Mouse (Mus musculus) cortical plate, adult 2 months (tissue): Measurements from ENCODE around the gene Fancc.

Experiments used
- CTCF ChIP-seq: fragments of 200-500 bp; IDR thresholded peaks from 2 replicates; pipeline ENCODE4 v1.5.1; 2011; ENCODE audit warnings: mild to moderate bottlenecking, control low read depth, low read length; ENCODE audit not compliant: insufficient read depth; ENCODE audit errors: extremely low read depth
- POLR2A ChIP-seq: fragments of 200-500 bp; IDR thresholded peaks from 2 replicates; pipeline ENCODE4 v1.6.1; 2011; ENCODE audit warnings: mild to moderate bottlenecking, low read length, control low read depth; ENCODE audit not compliant: insufficient read depth; ENCODE audit errors: extremely low read depth

- TF ChIP-seq CTCF: no peak
- no peak for TF ChIP-seq POLR2A
These were observed 192.3 kb downstream of the Fancc start for GRCm38 (mm10) chr13:63304799-63305159.
